Mouse (Mus musculus) liver, postnatal 0 days (tissue): ENCODE data around the gene Brsk2.

Experiments
- CTCF ChIP-seq: sonication (generic); IDR thresholded peaks from 2 replicates; pipeline ENCODE4 v1.5.1; 2016; ENCODE audit warnings: antibody characterized with exemption, low read depth
- EP300 ChIP-seq: IDR thresholded peaks from 2 replicates; pipeline ENCODE4 v1.6.1; 2016; ENCODE audit warnings: antibody characterized with exemption, low read depth, mild to moderate bottlenecking

DNA sequence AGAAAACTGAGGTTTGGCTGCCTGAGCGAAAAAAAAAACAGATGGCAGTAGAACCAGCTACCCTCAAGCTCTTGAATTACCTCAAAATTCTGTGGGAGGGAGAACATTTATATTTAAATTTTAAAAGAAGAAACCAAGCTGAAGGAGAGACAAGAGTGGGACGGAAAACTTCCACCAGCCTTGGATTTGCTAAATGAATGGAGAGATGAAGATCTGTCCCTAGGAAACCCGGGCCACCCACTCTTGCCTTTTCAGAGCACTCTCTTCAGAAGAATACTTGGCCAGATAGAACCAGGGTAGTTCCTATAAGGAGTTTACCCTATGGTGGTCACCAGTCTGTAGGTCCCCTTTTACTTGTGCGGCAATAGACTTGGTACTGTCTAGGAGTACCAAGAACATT, 46.8 kb upstream of the Brsk2 start:
- no peak for TF ChIP-seq CTCF
- no peak for TF ChIP-seq EP300
